Mouse (Mus musculus) liver, embryonic 14.5 days (tissue): ENCODE measurements around the gene Cdk12. TPM values are rescaled to one million over a fixed set of nuclear protein-coding genes. Genes with fewer than 3 reads are reported as not detected.

Experiments used
- ATAC-seq: fragments of 200-750 bp; cut with Nextera tagmentation; 2 replicates; pipeline ENCODE4 v1.8.0; 2017; ENCODE audit warnings: moderate number of reproducible peaks, mild to moderate bottlenecking, moderate library complexity; ENCODE audit not compliant: insufficient read depth
- DNase-seq, 3 experiments: peaks; one replicate each; pipeline ENCODE4 v3.0.0-alpha.2; 2012 to 2013; ENCODE audit warnings: low read depth in 3 of 3, low spot score in 3 of 3
- H3K27ac ChIP-seq: fragments of 300-500 bp; sonication (generic); 2 replicates; pipeline ENCODE4 v1.5.1; 2014; ENCODE audit warnings: moderate library complexity, mild to moderate bottlenecking, control low read depth, inconsistent platforms
- H3K27me3 ChIP-seq: fragments of 300-500 bp; sonication (generic); 2 replicates; pipeline ENCODE4 v1.6.1; 2014; ENCODE audit warnings: mild to moderate bottlenecking, low read length, moderate library complexity; ENCODE audit not compliant: control insufficient read depth, insufficient read depth
- H3K36me3 ChIP-seq: fragments of 300-500 bp; sonication (generic); replicated peaks from 2 replicates; pipeline ENCODE4 v1.6.1; 2014; ENCODE audit warnings: low read depth; ENCODE audit not compliant: control insufficient read depth, insufficient read depth
- H3K4me1 ChIP-seq, 2 experiments: fragments of 200-500 bp in 1 of 2; fragments of 300-500 bp in 1 of 2; sonication (generic) in 1 of 2; replicated peaks; 2 replicates each; pipeline ENCODE4 v1.6.1; 2012 to 2014; ENCODE audit warnings: antibody characterized with exemption in 1 of 2, inconsistent platforms in 1 of 2, low read length in 1 of 2; ENCODE audit not compliant: control insufficient read depth in 2 of 2, insufficient read depth in 2 of 2
- H3K4me2 ChIP-seq: fragments of 300-500 bp; sonication (generic); 2 replicates; pipeline ENCODE4 v1.6.1; 2014; ENCODE audit warnings: low read depth, mild to moderate bottlenecking, control low read depth, moderate library complexity
- H3K4me3 ChIP-seq, 2 experiments: fragments of 200-500 bp in 1 of 2; fragments of 300-500 bp in 1 of 2; sonication (generic) in 1 of 2; 2 replicates each; pipeline ENCODE4 v1.5.1; 2012 to 2014; ENCODE audit warnings: low read depth in 2 of 2, low read length in 2 of 2, mild to moderate bottlenecking in 2 of 2, control low read depth in 1 of 2, inconsistent platforms in 1 of 2, moderate library complexity in 1 of 2; ENCODE audit not compliant: insufficient read depth in 1 of 2
- H3K9ac ChIP-seq: fragments of 300-500 bp; sonication (generic); replicated peaks from 2 replicates; pipeline ENCODE4 v1.6.1; 2014; ENCODE audit warnings: mild to moderate bottlenecking, control low read depth, moderate library complexity
- H3K9me3 ChIP-seq: fragments of 300-500 bp; sonication (generic); 2 replicates; pipeline ENCODE4 v1.6.1; 2016; ENCODE audit warnings: low read length, mixed read lengths; ENCODE audit not compliant: control insufficient read depth
- CTCF ChIP-seq: IDR thresholded peaks from 2 replicates; pipeline ENCODE4 v1.5.1; 2016; ENCODE audit warnings: antibody characterized with exemption, low read depth, control low read depth
- EP300 ChIP-seq: IDR thresholded peaks from 2 replicates; pipeline ENCODE4 v1.6.1; 2016; ENCODE audit warnings: antibody characterized with exemption, low read depth
- WGBS: fragments of 180-500 bp; shearing (Covaris S2); extraction: QIAGEN DNeasy Blood & Tissue Kit; methylation state at CpG from one replicate; pipeline ENCODE4 v1.1.7; 2014; ENCODE audit not compliant: insufficient replicate concordance; 5-methylcytosine and 5-hydroxymethylcytosine counted together
- polyA plus RNA-seq, 2 experiments: library from polyadenylated mRNA; depleted of rRNA in 1 of 2; stranded (reverse) in 1 of 2; unstranded in 1 of 2; fragments of >200 nt; fragmentation: Nextera tagmentation in 1 of 2; extraction: Ambion mirVana in 1 of 2; gene quantifications; 2 replicates each; pipeline versions ENCODE4 v1.2.1 to v1.2.3; 2012 to 2014

The Cdk12 gene
- polyA plus RNA-seq, 2 experiments = 4.7 to 9.8 TPM

GRCm38 (mm10) chr11:98319544-98319943 lies 116.7 kb downstream of the Cdk12 start:
- H3K36me3 ChIP-seq = no peaks in the 10 kb centered on the region
- no peak overlapping the region for H3K27ac ChIP-seq
- no peaks in the 10 kb centered on the region for H3K9me3 ChIP-seq
- no peak overlapping the region for H3K4me3 ChIP-seq
- no peak overlapping the region for H3K4me2 ChIP-seq
- H3K9ac ChIP-seq = no peak overlapping the region
- no peak for DNase-seq
- 10% methylated on average over 4 of the region's 4 CpGs for WGBS
- ATAC-seq = no peak
- peaks cover 91% of the 10 kb centered on the region for H3K27me3 ChIP-seq
- no peaks in the 10 kb centered on the region for H3K4me1 ChIP-seq
- TF ChIP-seq CTCF (no peak), EP300 (no peak)

- no peak for ATAC-seq
Measured at GRCm38 (mm10) chr11:98319944-98320343, 117.1 kb downstream of the Cdk12 start.

DNA sequence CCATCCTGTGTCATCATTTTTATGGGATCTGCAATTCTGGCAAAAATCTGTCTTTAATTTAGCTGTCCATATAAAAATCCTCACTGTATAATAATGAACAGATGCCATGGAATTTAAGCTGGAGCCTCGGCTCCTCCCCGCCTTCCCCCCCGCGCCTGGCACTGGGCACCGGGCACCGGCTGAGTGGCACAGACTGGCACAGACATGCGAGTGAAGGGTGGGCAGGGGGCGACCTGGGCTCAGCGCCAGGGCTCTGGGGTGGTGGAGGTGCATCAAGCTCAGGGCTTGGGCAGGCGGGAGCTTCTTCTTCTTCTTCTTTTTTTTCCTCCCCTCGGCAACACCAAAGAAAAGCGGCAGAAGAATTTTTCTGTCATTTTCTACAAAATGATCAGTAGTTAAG lies 117.5 kb downstream of the Cdk12 start:
- Histone ChIP-seq H3K4me1 (no peaks in the 10 kb centered on the region), H3K36me3 (no peaks in the 10 kb centered on the region), H3K9me3 (no peaks in the 10 kb centered on the region), H3K4me3 (no peak overlapping the region), H3K27me3 (peaks cover 96% of the 10 kb centered on the region), H3K4me2 (no peak overlapping the region), H3K27ac (no peak overlapping the region), H3K9ac (no peak overlapping the region)
- DNase-seq (no peak), ATAC-seq (no peak)
- 15% methylated on average over 12 of the region's 12 CpGs for WGBS
- no peak for TF ChIP-seq EP300
- no peak for TF ChIP-seq CTCF

More at GRCm38 (mm10) chr11:98319944-98320343, 117.1 kb downstream of the Cdk12 start:
- no peak overlapping the region for H3K4me2 ChIP-seq
- TF ChIP-seq CTCF (no peak), EP300 (no peak)
- peaks cover 95% of the 10 kb centered on the region for H3K27me3 ChIP-seq
- no peak overlapping the region for H3K9ac ChIP-seq
- no peak overlapping the region for H3K4me3 ChIP-seq
- H3K9me3 ChIP-seq = no peaks in the 10 kb centered on the region
- 2% methylated on average over 2 of the region's 2 CpGs for WGBS
- no peaks in the 10 kb centered on the region for H3K4me1 ChIP-seq
- DNase-seq = no peak
- no peak overlapping the region for H3K27ac ChIP-seq
- H3K36me3 ChIP-seq = no peaks in the 10 kb centered on the region

DNA sequence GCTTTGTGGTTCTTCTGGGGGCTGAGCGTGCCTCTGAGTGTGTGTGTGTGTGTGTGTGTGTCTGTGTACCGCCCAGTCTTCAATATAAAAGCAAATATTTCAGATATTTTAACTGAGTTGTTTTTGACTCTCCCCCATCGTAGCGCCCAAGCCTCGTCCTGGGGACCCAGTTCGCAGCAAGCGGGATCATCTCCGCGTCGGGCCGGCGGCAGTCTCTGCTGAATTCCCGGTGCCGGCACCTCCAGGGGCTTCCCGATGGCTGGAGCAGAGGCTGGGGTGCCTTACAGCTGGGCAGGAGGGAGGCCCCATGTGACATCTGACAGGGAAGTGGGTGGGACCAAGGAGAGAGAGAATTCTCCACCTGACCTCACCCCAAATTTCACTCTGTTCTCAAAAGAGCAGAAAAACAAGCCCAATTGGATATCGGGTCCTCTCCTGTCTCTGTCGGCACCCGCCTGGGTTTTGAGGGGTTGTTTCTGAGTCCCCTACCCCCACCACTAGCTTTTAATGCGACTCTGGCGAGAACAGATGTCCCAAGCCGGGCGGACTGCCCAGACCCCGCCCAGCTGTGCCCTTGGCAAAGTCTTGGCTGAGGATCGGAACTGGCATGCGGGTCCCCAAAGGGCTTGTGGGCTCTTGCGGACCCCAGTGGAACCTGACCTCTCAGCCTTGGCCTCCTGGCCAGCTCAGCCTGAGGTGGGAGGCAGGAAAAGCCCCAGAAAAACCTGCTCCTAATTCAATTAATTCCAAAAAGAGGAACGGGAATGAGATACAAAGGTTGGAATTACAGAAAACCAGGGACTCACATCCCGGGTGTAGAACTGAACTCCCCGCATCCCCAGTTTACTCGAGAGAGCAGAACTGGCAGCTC lies 118.2 kb downstream of the Cdk12 start:
- H3K27me3 ChIP-seq = peaks cover 98% of the 10 kb centered on the region
- DNase-seq (no peak), ATAC-seq (no peak)
- no peak overlapping the region for H3K9ac ChIP-seq
- TF ChIP-seq CTCF = no peak
- TF ChIP-seq EP300 = no peak
- no peaks in the 10 kb centered on the region for H3K9me3 ChIP-seq
- no peak overlapping the region for H3K27ac ChIP-seq
- H3K36me3 ChIP-seq = no peaks in the 10 kb centered on the region
- H3K4me3 ChIP-seq = no peak overlapping the region
- no peak overlapping the region for H3K4me2 ChIP-seq
- H3K4me1 ChIP-seq = no peaks in the 10 kb centered on the region
- WGBS = 2% methylated on average over 30 of the region's 30 CpGs

- Histone ChIP-seq H3K27me3 (peaks cover 98% of the 10 kb centered on the region), H3K9me3 (no peaks in the 10 kb centered on the region), H3K36me3 (no peaks in the 10 kb centered on the region), H3K4me2 (no peak overlapping the region), H3K27ac (no peak overlapping the region), H3K9ac (no peak overlapping the region), H3K4me1 (no peaks in the 10 kb centered on the region), H3K4me3 (no peak overlapping the region)
- TF ChIP-seq EP300 (no peak), CTCF (no peak)
- DNase-seq (no peak), ATAC-seq (no peak)
- 9% methylated on average over 5 of the region's 5 CpGs for WGBS
Measured at GRCm38 (mm10) chr11:98321677-98322003, 118.8 kb downstream of the Cdk12 start.
